Mouse (Mus musculus) retina, adult 2 months (tissue): ENCODE data around the gene Rec114.

Experiments used
- DNase-seq: peaks from one replicate; pipeline ENCODE4 v3.0.0-alpha.2; 2012; ENCODE audit warnings: low read depth, low spot score

Gene Rec114

GRCm38 (mm10) chr9:58743702-58744248, at the start of gene Rec114:
Gene Rec114, minus strand, starts transcription at chr9:58743964.
- DNase-seq = no peak

- no peak for DNase-seq
These were observed 45.7 kb upstream of the Rec114 start for GRCm38 (mm10) chr9:58789476-58789875.

- no peak for DNase-seq
These were observed 31.6 kb upstream of the Rec114 start for GRCm38 (mm10) chr9:58775363-58775762.

- DNase-seq = no peak
These were observed 31.0 kb upstream of the Rec114 start for GRCm38 (mm10) chr9:58774761-58775160.

GRCm38 (mm10) chr9:58769943-58770342, 26.2 kb upstream of the Rec114 start:
- DNase-seq = no peak

- DNase-seq = no peak
These were observed 23.5 kb upstream of the Rec114 start for GRCm38 (mm10) chr9:58766959-58767955.

- no peak for DNase-seq
These were observed 20.6 kb upstream of the Rec114 start for GRCm38 (mm10) chr9:58764354-58764753.

- no peak for DNase-seq
These were observed 19.4 kb upstream of the Rec114 start for GRCm38 (mm10) chr9:58763114-58763513.

- no peak for DNase-seq
These were observed 18.3 kb upstream of the Rec114 start for GRCm38 (mm10) chr9:58762086-58762485.

- DNase-seq = no peak
These were observed 15.0 kb upstream of the Rec114 start for GRCm38 (mm10) chr9:58758754-58759153.

- DNase-seq = no peak
These were observed 12.8 kb upstream of the Rec114 start for GRCm38 (mm10) chr9:58756371-58757132.

GRCm38 (mm10) chr9:58753606-58754005, 9.8 kb upstream of the Rec114 start:
- DNase-seq = no peak

- no peak for DNase-seq
These were observed 4.4 kb upstream of the Rec114 start for GRCm38 (mm10) chr9:58748142-58748541.

GRCm38 (mm10) chr9:58747328-58747755, 3.6 kb upstream of the Rec114 start:
- no peak for DNase-seq

GRCm38 (mm10) chr9:58742692-58743091, 1.1 kb downstream of the Rec114 start:
- DNase-seq = no peak

- DNase-seq = no peak
These were observed 2.4 kb downstream of the Rec114 start for GRCm38 (mm10) chr9:58741369-58741768.

GRCm38 (mm10) chr9:58739791-58740190, 4.0 kb downstream of the Rec114 start:
- DNase-seq = no peak

GRCm38 (mm10) chr9:58723165-58723564, 20.6 kb downstream of the Rec114 start:
- DNase-seq = no peak

- no peak for DNase-seq
These were observed 21.6 kb downstream of the Rec114 start for GRCm38 (mm10) chr9:58722151-58722550.

GRCm38 (mm10) chr9:58721021-58721420, 22.7 kb downstream of the Rec114 start:
- peak; percentile 61 for DNase-seq

- DNase-seq = no peak
These were observed 23.6 kb downstream of the Rec114 start for GRCm38 (mm10) chr9:58720167-58720566.

GRCm38 (mm10) chr9:58719471-58719870, 24.3 kb downstream of the Rec114 start:
- no peak for DNase-seq
